Mouse (Mus musculus) ES-Bruce4 (cell line): ENCODE data around the gene Ahr. TPM values are rescaled to one million over a fixed set of nuclear protein-coding genes. Genes with fewer than 3 reads are reported as not detected.

Experiments used
- H3K27ac ChIP-seq: 2 replicates; pipeline ENCODE4 v1.5.1; 2012; ENCODE audit warnings: low read length, inconsistent platforms; ENCODE audit not compliant: insufficient read depth
- H3K27me3 ChIP-seq: 2 replicates; pipeline ENCODE4 v1.6.1; 2012; ENCODE audit warnings: mild to moderate bottlenecking, low read length, inconsistent platforms; ENCODE audit not compliant: control insufficient read depth, poor library complexity, insufficient read depth, severe bottlenecking
- H3K36me3 ChIP-seq: 2 replicates; pipeline ENCODE4 v1.6.1; 2012; ENCODE audit warnings: inconsistent platforms, mild to moderate bottlenecking, low read length, moderate library complexity; ENCODE audit not compliant: control insufficient read depth, poor library complexity, insufficient read depth, severe bottlenecking
- H3K4me1 ChIP-seq: one replicate; pipeline ENCODE4 v1.8.1; 2011; ENCODE audit warnings: low read length; ENCODE audit not compliant: control insufficient read depth, insufficient read depth
- H3K4me3 ChIP-seq: 2 replicates; pipeline ENCODE4 v1.5.1; 2011; ENCODE audit warnings: low read depth, mild to moderate bottlenecking, low read length
- H3K9ac ChIP-seq: 2 replicates; pipeline ENCODE4 v1.6.1; 2012; ENCODE audit warnings: low read depth, mild to moderate bottlenecking, inconsistent platforms; ENCODE audit not compliant: poor library complexity, severe bottlenecking
- H3K9me3 ChIP-seq: replicated peaks from 2 replicates; pipeline ENCODE4 v1.6.1; 2012; ENCODE audit warnings: mild to moderate bottlenecking, low read length, inconsistent platforms; ENCODE audit not compliant: control insufficient read depth, poor library complexity, insufficient read depth, severe bottlenecking
- CTCF ChIP-seq: IDR thresholded peaks from one replicate; pipeline ENCODE4 v1.8.1; 2011; ENCODE audit warnings: low read depth, low read length
- EP300 ChIP-seq: IDR thresholded peaks from 2 replicates; pipeline ENCODE4 v1.6.1; 2011; ENCODE audit warnings: low read depth, low read length; ENCODE audit not compliant: insufficient read depth
- POLR2A ChIP-seq: IDR thresholded peaks from one replicate; pipeline ENCODE4 v1.8.1; 2011; ENCODE audit warnings: low read length; ENCODE audit not compliant: insufficient read depth
- polyA plus RNA-seq: library from polyadenylated mRNA; stranded (reverse); fragments of >200 nt; gene quantifications from 2 replicates; pipeline ENCODE4 v1.2.4, GENCODE M21; 2011; ENCODE audit warnings: low read depth; ENCODE audit not compliant: missing spikeins, insufficient read depth, insufficient read length

Gene Ahr
- polyA plus RNA-seq, 1 experiment = 12.7 TPM

GRCm38 (mm10) chr12:35534114-35534753, 604 bp downstream of the Ahr start:
- H3K9ac ChIP-seq = peak overlapping the region; percentile 71
- H3K36me3 ChIP-seq = no peaks in the 10 kb centered on the region
- H3K9me3 ChIP-seq = no peaks in the 10 kb centered on the region
- H3K27me3 ChIP-seq = peaks cover 2% of the 10 kb centered on the region
- H3K4me1 ChIP-seq = no peaks in the 10 kb centered on the region
- no peak overlapping the region for H3K27ac ChIP-seq
- no peak for TF ChIP-seq CTCF
- TF ChIP-seq EP300 = no peak
- no peak for TF ChIP-seq POLR2A
- H3K4me3 ChIP-seq = peak overlapping the region; percentile 85

GRCm38 (mm10) chr12:35533748-35534113, 1.1 kb downstream of the Ahr start:
- Histone ChIP-seq H3K4me3 (peak overlapping the region; percentile 85), H3K4me1 (no peaks in the 10 kb centered on the region), H3K27ac (no peak overlapping the region), H3K36me3 (no peaks in the 10 kb centered on the region), H3K27me3 (peaks cover 2% of the 10 kb centered on the region), H3K9ac (peak overlapping the region; percentile 71), H3K9me3 (no peaks in the 10 kb centered on the region)
- TF ChIP-seq CTCF (no peak), POLR2A (no peak), EP300 (no peak)

- Histone ChIP-seq H3K27ac (no peak overlapping the region), H3K27me3 (peaks cover 2% of the 10 kb centered on the region), H3K4me1 (no peaks in the 10 kb centered on the region), H3K36me3 (no peaks in the 10 kb centered on the region), H3K9ac (no peak overlapping the region), H3K4me3 (no peak overlapping the region), H3K9me3 (no peaks in the 10 kb centered on the region)
- TF ChIP-seq CTCF = no peak
- TF ChIP-seq POLR2A = no peak
- no peak for TF ChIP-seq EP300
Observed at GRCm38 (mm10) chr12:35533133-35533532, 1.7 kb downstream of the Ahr start.

- no peak for TF ChIP-seq EP300
- TF ChIP-seq CTCF = peak; percentile 2
- Histone ChIP-seq H3K27me3 (peaks cover 2% of the 10 kb centered on the region), H3K4me1 (no peaks in the 10 kb centered on the region), H3K27ac (no peak overlapping the region), H3K9ac (no peak overlapping the region), H3K4me3 (no peak overlapping the region), H3K9me3 (no peaks in the 10 kb centered on the region), H3K36me3 (no peaks in the 10 kb centered on the region)
Observed at GRCm38 (mm10) chr12:35532151-35532550, 2.7 kb downstream of the Ahr start.

GRCm38 (mm10) chr12:35530587-35530986, 4.3 kb downstream of the Ahr start:
- no peak overlapping the region for H3K9ac ChIP-seq
- H3K4me1 ChIP-seq = no peaks in the 10 kb centered on the region
- no peak overlapping the region for H3K27ac ChIP-seq
- H3K36me3 ChIP-seq = no peaks in the 10 kb centered on the region
- H3K27me3 ChIP-seq = no peaks in the 10 kb centered on the region
- no peak for TF ChIP-seq EP300
- TF ChIP-seq CTCF = no peak
- TF ChIP-seq POLR2A = no peak
- H3K4me3 ChIP-seq = no peak overlapping the region
- no peaks in the 10 kb centered on the region for H3K9me3 ChIP-seq

- Histone ChIP-seq H3K4me3 (no peak overlapping the region), H3K9ac (no peak overlapping the region), H3K4me1 (no peaks in the 10 kb centered on the region), H3K27ac (no peak overlapping the region), H3K9me3 (no peaks in the 10 kb centered on the region), H3K36me3 (no peaks in the 10 kb centered on the region), H3K27me3 (no peaks in the 10 kb centered on the region)
- TF ChIP-seq CTCF = no peak
- TF ChIP-seq POLR2A = no peak
- TF ChIP-seq EP300 = no peak
Observed at GRCm38 (mm10) chr12:35527429-35527828, 7.4 kb downstream of the Ahr start.
